Mouse (Mus musculus) forebrain, embryonic 13.5 days (tissue): ENCODE results near the gene Immp2l. TPM values are rescaled to one million over a fixed set of nuclear protein-coding genes. Genes with fewer than 3 reads are reported as not detected.
"Not testable (repeated sequence)": the region's sequence is repeated elsewhere in the genome, so short reads cannot be mapped to it uniquely, and the experiment has no call there.

ENCODE experiments used
- ATAC-seq: fragments of 200-750 bp; cut with Nextera tagmentation; 2 replicates; pipeline ENCODE4 v1.8.0; 2017
- H3K27ac ChIP-seq: fragments of 300-500 bp; sonication (generic); 2 replicates; pipeline ENCODE4 v1.5.1; 2015; ENCODE audit warnings: inconsistent platforms, mild to moderate bottlenecking, moderate library complexity
- H3K27me3 ChIP-seq: fragments of 300-500 bp; sonication (generic); 2 replicates; pipeline ENCODE4 v1.6.1; 2015; ENCODE audit warnings: mild to moderate bottlenecking, inconsistent platforms
- H3K36me3 ChIP-seq: fragments of 300-500 bp; sonication (generic); 2 replicates; pipeline ENCODE4 v1.6.1; 2015; ENCODE audit warnings: mild to moderate bottlenecking, inconsistent platforms; ENCODE audit not compliant: poor library complexity, severe bottlenecking
- H3K4me1 ChIP-seq: fragments of 300-500 bp; sonication (generic); 2 replicates; pipeline ENCODE4 v1.6.1; 2015; ENCODE audit warnings: inconsistent platforms
- H3K4me2 ChIP-seq: fragments of 300-500 bp; sonication (generic); 2 replicates; pipeline ENCODE4 v1.6.1; 2015; ENCODE audit warnings: inconsistent platforms, mild to moderate bottlenecking, moderate library complexity
- H3K4me3 ChIP-seq: fragments of 300-500 bp; sonication (generic); 2 replicates; pipeline ENCODE4 v1.5.1; 2015; ENCODE audit warnings: mild to moderate bottlenecking, inconsistent platforms
- H3K9ac ChIP-seq: fragments of 300-500 bp; sonication (generic); 2 replicates; pipeline ENCODE4 v1.6.1; 2015; ENCODE audit warnings: mild to moderate bottlenecking, inconsistent platforms
- H3K9me3 ChIP-seq: fragments of 300-500 bp; sonication (generic); replicated peaks from 2 replicates; pipeline ENCODE4 v1.6.1; 2016; ENCODE audit warnings: inconsistent platforms
- WGBS: fragments of 180-500 bp; shearing (Covaris S2); methylation state at CpG from one replicate; pipeline ENCODE4 v1.1.7; 2015; 5-methylcytosine and 5-hydroxymethylcytosine counted together
- polyA plus RNA-seq: library from polyadenylated mRNA; unstranded; fragments of >200 nt; fragmentation: Nextera tagmentation; extraction: Ambion mirVana; gene quantifications from 2 replicates; pipeline ENCODE4 v1.2.1, GENCODE M21; 2015

Immp2l gene
- polyA plus RNA-seq, 1 experiment from 2014 or later, result 5.3 TPM

DNA sequence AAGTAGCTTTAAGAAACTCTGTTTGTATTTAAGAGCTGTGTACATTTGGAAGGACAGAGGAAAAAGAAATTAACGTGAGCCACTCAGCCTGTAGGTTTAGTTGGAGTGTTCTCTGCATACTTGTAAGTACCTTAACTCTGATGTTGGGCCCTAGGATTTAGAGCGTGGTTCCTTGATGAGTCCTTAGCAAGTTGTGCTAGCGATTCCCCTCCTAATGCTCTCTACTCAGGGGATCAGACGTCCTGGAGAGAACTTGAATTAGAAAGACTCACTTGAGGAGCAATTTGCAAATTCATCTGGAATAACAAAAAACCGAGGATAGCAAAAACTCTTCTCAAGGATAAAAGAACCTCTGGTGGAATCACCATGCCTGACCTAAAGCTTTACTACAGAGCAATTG is 835.8 kb downstream of the Immp2l start:
- 42% methylated on average over 5 of the region's 5 CpGs for WGBS
- not testable (repeated sequence) for H3K27me3 ChIP-seq, H3K27ac ChIP-seq, H3K9ac ChIP-seq, H3K4me2 ChIP-seq, H3K4me3 ChIP-seq, H3K4me1 ChIP-seq, H3K36me3 ChIP-seq, ATAC-seq, H3K9me3 ChIP-seq

DNA sequence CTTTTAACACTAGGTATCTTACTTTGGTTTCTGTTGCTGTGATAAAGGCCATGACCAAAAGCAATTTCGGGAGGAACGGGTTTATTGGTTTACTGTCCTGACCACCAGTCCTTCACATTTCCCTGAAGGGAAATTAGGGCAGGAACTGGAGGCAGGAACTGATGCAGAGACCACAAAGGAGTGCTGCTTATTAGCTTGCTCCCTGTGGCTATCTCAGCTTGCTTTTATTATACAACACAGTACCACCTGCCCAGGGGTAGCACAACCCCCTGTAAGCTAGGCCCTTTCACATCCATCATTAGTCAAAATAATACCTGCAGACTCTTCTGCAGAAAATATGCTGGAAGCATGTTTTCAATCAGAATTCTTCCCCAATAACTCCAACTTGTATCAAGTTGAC is 844.4 kb downstream of the Immp2l start:
- Histone ChIP-seq H3K4me3 (no peak overlapping the region), H3K4me2 (no peak overlapping the region), H3K36me3 (0 out of 2 replicates have a peak, but pooled peaks cover 3% of the 10 kb centered on the region), H3K27me3 (no peaks in the 10 kb centered on the region), H3K9me3 (peaks cover 5% of the 10 kb centered on the region; the same call in 1 of the 2 replicates), H3K27ac (no peak overlapping the region), H3K9ac (no peak overlapping the region), H3K4me1 (no peaks in the 10 kb centered on the region)
- ATAC-seq, result peak; percentile 41; the same call in 1 of the 2 replicates
- 90% methylated on average over 2 of the region's 2 CpGs for WGBS

DNA sequence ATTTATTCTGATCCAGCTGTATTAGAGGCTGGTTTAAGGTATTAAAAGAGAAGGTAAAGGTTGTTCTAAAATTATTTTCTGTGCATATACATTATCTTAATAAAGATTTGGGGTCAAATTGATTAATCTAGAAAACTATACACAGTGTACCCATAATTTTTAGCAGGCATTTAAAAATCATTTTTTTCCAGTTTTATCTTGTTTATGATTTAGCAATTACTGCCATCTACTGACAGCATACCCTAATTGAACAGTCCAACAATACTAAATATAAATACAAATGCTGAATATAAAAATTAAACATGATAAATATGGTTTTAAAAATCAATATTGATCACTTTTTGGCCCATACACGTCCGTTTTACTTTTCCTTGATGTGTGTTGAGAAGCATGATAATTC is 850.1 kb downstream of the Immp2l start:
- no peak overlapping the region for H3K4me2 ChIP-seq
- H3K9ac ChIP-seq, result no peak overlapping the region
- H3K4me1 ChIP-seq, result no peaks in the 10 kb centered on the region
- H3K4me3 ChIP-seq, result no peak overlapping the region
- H3K27me3 ChIP-seq, result no peaks in the 10 kb centered on the region
- no peak for ATAC-seq
- no peaks in the 10 kb centered on the region for H3K9me3 ChIP-seq
- no peaks in the 10 kb centered on the region for H3K36me3 ChIP-seq
- H3K27ac ChIP-seq, result no peak overlapping the region
- 89% methylated on average over 2 of the region's 2 CpGs for WGBS

DNA sequence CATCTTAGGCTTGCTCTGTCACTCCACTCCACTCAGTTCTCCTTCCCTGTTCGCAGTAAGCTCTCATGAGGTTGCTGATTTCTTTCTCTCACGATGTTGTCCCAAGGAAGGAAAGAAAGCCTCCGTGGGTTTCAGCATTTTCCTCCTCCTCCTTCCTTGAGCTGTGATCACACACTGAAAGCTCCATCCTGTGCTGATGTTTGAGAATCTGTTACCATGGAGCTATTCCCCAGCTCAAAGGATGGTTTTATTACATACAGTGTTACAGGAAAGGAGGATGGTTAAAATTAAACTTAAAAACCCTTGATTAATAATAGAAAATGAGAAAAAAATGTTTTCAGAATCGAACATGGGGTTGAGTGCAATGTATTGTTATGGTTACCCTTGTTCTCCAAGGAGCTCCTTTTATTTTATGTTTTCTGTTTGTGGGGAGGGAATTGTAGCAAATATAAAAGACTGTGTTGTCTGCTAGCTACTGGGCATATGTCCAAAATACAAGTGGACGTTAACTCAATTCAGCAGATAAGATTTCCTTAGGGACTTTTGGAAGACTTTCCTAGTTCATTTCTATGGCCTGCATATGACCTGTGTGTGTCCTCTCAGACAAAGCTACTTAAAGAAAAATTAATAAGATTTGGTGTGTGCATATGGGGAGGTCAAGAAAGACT is 853.5 kb downstream of the Immp2l start:
- H3K4me1 ChIP-seq, result no peaks in the 10 kb centered on the region
- no peak overlapping the region for H3K9ac ChIP-seq
- 59% methylated on average over 5 of the region's 5 CpGs for WGBS
- H3K27me3 ChIP-seq, result no peaks in the 10 kb centered on the region
- H3K27ac ChIP-seq, result no peak overlapping the region
- H3K4me2 ChIP-seq, result no peak overlapping the region
- H3K36me3 ChIP-seq, result no peaks in the 10 kb centered on the region
- ATAC-seq, result no peak
- no peak overlapping the region for H3K4me3 ChIP-seq
- no peaks in the 10 kb centered on the region for H3K9me3 ChIP-seq

DNA sequence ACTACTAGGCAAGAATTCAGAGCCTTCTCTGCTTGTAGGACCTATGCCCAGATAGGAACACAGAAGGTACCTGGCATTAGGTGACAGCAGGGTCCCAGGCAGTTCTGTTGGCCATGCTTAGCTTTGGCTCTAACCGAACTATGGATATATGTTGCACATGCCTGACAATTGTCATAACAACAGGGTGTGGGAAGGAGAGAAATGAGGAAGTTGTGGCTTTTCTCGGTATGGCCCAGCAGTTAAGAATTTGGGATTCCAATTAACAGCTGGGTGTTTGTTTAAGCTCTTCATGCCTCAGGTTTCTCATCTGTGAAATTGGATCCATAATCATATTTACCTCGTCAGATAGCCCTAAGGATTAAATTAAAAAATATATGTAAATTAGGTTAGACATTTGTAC is 854.6 kb downstream of the Immp2l start:
- no peaks in the 10 kb centered on the region for H3K4me1 ChIP-seq
- WGBS, result 85% methylated on average over 3 of the region's 3 CpGs
- ATAC-seq, result no peak

DNA sequence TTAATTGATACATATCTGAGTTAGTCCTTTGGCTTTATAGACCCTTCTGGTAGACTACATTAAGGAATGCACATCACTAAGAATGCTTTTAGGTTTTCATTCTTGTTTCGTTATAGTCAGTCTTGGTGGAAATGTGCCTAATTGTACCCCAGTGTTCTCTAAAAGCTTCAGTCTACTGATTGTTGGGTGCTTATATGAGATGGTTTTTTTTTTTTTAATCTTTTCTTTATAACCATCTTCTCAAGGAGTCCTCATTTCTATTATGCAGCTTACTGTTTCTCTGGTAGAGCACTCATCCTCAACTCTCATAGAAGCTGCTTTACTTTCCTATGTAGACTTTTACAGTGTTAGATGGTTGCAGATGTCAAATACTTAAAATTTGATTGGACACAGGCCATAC is 855.1 kb downstream of the Immp2l start:
- 88% methylated on average over 1 of the region's 1 CpGs for WGBS
- Histone ChIP-seq H3K4me1 (no peaks in the 10 kb centered on the region), H3K27me3 (no peaks in the 10 kb centered on the region), H3K4me3 (no peak overlapping the region), H3K9ac (no peak overlapping the region), H3K36me3 (no peaks in the 10 kb centered on the region), H3K27ac (no peak overlapping the region), H3K4me2 (no peak overlapping the region), H3K9me3 (no peaks in the 10 kb centered on the region)
- ATAC-seq, result no peak

More for the DNA sequence above, 854.6 kb downstream of the Immp2l start:
- no peak overlapping the region for H3K9ac ChIP-seq
- no peaks in the 10 kb centered on the region for H3K9me3 ChIP-seq
- no peak overlapping the region for H3K27ac ChIP-seq
- H3K4me2 ChIP-seq, result no peak overlapping the region
- H3K27me3 ChIP-seq, result no peaks in the 10 kb centered on the region
- no peaks in the 10 kb centered on the region for H3K36me3 ChIP-seq
- no peak overlapping the region for H3K4me3 ChIP-seq

DNA sequence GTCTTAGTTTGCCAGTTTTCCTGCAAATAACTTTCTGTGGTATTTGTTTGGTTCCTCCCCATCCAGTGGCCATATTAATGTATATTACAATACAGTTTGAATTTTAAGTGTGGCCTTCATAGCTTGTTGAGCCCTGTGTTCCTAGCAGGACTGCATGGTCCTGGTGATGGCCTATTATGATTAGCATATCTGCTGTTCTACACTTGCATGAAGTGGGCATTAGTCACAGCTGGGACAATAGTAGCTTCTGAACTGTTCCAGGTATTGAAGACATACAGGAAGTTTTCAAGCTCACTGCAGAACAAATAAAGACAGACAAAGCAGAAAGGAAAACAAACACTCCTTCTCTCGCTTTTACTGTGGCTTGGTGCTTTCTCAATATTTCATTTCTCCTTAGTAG is 855.5 kb downstream of the Immp2l start:
- H3K4me1 ChIP-seq, result no peaks in the 10 kb centered on the region
- no peaks in the 10 kb centered on the region for H3K9me3 ChIP-seq
- no peaks in the 10 kb centered on the region for H3K27me3 ChIP-seq
- no peak overlapping the region for H3K4me2 ChIP-seq
- no peaks in the 10 kb centered on the region for H3K36me3 ChIP-seq
- H3K4me3 ChIP-seq, result no peak overlapping the region
- no peak for ATAC-seq
- 86% methylated on average over 1 of the region's 1 CpGs for WGBS
- H3K9ac ChIP-seq, result no peak overlapping the region
- no peak overlapping the region for H3K27ac ChIP-seq

DNA sequence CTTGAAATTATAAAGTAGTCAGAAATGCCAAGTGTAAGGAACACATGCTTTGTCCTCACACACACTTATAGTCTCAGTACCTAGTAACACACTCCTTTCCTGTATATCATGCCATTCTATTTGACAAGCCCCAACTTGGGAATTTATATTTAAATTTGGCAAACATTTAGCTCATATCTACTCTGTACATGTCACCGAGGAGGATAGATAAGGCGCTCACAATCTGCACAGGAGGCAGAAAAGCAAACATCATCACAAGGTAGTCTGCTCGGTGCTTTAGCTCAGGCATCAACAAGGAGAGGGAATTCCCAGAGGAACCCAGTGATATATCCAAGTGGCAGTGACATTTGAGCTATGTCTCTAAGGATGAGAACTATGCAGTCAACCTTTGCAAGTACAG is 856.9 kb downstream of the Immp2l start:
- no peaks in the 10 kb centered on the region for H3K36me3 ChIP-seq
- no peak overlapping the region for H3K4me3 ChIP-seq
- no peak for ATAC-seq
- WGBS, result 95% methylated on average over 3 of the region's 3 CpGs
- no peak overlapping the region for H3K4me2 ChIP-seq
- no peaks in the 10 kb centered on the region for H3K27me3 ChIP-seq
- no peak overlapping the region for H3K27ac ChIP-seq
- H3K4me1 ChIP-seq, result no peaks in the 10 kb centered on the region
- no peak overlapping the region for H3K9ac ChIP-seq
- H3K9me3 ChIP-seq, result no peaks in the 10 kb centered on the region

DNA sequence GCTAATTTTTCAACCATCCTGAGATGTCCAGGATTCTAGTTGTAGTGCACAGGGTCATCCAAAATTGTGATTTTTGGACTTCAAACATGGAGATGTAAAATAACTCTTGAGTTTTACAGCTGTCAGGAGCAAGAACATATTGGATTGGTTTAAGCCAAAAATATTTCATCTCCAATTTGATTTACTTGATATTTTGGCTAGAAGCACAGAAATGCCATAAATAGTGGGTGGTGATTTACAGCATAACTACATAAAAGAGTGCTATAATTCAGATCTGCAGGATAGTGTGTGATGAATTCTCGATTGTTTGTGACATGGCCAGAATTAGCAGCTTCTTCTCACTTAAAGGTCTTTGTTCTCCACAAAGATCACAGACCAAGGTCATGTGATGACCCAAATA is 884.1 kb downstream of the Immp2l start:
- Histone ChIP-seq H3K36me3 (no peaks in the 10 kb centered on the region), H3K27ac (no peak overlapping the region), H3K4me1 (no peaks in the 10 kb centered on the region), H3K9me3 (no peaks in the 10 kb centered on the region), H3K9ac (no peak overlapping the region), H3K4me2 (no peak overlapping the region), H3K27me3 (no peaks in the 10 kb centered on the region), H3K4me3 (no peak overlapping the region)
- 76% methylated on average over 1 of the region's 1 CpGs for WGBS
- no peak for ATAC-seq

DNA sequence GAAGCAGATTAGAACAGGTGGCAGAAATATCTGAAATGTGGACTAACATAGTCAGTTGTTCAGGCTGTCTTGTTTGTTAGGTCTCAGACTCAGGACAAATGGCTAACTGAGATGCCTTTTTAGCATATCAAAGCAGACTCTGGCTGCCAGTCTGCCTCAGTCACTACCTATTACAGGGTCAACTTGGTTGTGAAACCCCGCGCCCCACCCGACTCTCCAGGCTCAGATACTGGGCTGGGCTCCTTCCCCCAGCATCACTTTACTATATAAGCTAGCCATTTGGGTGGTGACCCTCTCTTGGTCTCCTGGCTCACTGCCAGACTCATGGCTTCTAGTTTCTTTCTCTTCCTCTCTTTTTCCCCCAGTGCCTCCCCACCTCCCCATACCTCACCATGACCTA is 887.7 kb downstream of the Immp2l start:
- no peaks in the 10 kb centered on the region for H3K9me3 ChIP-seq
- H3K4me1 ChIP-seq, result no peaks in the 10 kb centered on the region
- H3K27ac ChIP-seq, result no peak overlapping the region
- WGBS, result 80% methylated on average over 3 of the region's 3 CpGs
- no peaks in the 10 kb centered on the region for H3K27me3 ChIP-seq
- no peak overlapping the region for H3K4me2 ChIP-seq
- H3K9ac ChIP-seq, result no peak overlapping the region
- no peaks in the 10 kb centered on the region for H3K36me3 ChIP-seq
- no peak for ATAC-seq
- no peak overlapping the region for H3K4me3 ChIP-seq

DNA sequence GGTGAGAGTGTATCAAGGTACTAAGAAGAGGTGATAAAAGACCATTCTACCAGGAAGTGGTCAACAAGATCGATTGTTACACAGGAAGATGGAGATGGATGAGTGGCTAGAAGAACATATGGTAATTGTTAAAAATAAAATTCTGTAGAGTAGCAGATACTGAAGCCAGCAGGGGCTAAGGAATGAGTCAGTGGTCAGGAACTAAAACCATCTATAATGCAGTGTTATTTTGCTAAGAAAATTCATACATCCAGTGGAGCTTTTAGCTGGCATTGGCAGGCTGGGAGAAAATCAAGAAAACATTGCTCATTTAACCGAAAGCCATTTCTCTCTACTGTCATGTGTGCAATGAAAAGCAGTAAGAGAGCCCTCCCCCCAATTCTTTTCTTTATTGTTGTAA is 913.9 kb downstream of the Immp2l start:
- no peak overlapping the region for H3K4me2 ChIP-seq
- no peaks in the 10 kb centered on the region for H3K36me3 ChIP-seq
- 0 out of 2 replicates have a peak, but pooled peaks cover 6% of the 10 kb centered on the region for H3K4me1 ChIP-seq
- no peak for ATAC-seq
- H3K9me3 ChIP-seq, result no peaks in the 10 kb centered on the region
- H3K4me3 ChIP-seq, result no peak overlapping the region
- no peak overlapping the region for H3K27ac ChIP-seq
- H3K9ac ChIP-seq, result no peak overlapping the region
- H3K27me3 ChIP-seq, result no peaks in the 10 kb centered on the region
- WGBS, result 86% methylated on average over 2 of the region's 2 CpGs

DNA sequence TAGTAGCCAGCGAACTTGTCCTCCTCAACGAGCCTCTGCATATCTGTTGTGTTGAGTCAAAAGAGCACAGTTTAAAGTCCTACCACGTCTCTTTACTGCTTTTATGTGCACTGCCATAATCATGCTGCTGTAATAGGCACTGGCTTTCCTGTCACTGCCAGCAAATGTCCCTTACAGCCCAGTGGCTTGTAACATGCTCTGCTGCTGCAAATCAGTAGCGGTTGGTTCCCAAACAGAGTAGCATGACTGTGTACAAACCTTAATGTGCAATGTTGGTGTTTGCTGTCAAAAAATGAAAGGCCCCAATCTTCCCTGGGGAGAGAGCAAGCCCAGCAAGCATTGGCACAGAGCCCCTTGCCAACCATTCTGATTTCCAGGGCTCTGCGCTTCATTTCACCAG is 918.0 kb downstream of the Immp2l start:
- Histone ChIP-seq H3K9ac (no peak overlapping the region), H3K4me1 (peaks cover 11% of the 10 kb centered on the region; the same call in 1 of the 2 replicates), H3K4me2 (no peak overlapping the region), H3K27ac (no peak overlapping the region), H3K4me3 (no peak overlapping the region), H3K27me3 (no peaks in the 10 kb centered on the region), H3K9me3 (no peaks in the 10 kb centered on the region), H3K36me3 (no peaks in the 10 kb centered on the region)
- peak; percentile 57; the same call in 1 of the 2 replicates for ATAC-seq
- WGBS, result 72% methylated on average over 5 of the region's 5 CpGs

DNA sequence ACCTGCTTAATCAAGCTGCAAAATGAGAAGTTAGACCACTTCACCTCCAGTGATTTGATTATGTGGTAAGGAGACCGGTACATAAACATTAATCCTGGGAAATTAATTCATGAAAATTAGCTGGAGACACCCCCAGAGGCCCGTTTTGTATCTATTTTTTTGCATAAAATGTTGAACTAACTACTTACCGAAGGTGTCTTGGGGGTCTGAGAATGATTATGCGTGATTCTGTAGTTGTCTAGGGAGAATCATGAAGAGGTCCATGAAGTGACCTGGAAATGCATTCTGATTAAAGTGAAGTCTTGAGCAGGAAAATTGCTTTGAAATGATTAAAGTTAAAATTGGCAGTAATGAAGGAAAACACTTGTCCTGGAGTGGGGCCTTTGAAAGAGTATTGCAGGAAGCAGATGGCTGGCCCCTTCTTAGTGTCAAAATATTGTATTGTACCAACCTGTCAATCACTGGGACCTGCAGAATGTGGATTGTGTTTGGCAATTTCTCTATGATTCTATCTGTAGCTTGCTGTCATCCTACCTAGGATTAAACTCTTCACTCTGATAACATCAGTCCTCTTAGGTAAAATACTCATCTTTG is 920.3 kb downstream of the Immp2l start:
- no peaks in the 10 kb centered on the region for H3K9me3 ChIP-seq
- no peak overlapping the region for H3K9ac ChIP-seq
- H3K4me2 ChIP-seq, result no peak overlapping the region
- no peak overlapping the region for H3K4me3 ChIP-seq
- no peaks in the 10 kb centered on the region for H3K27me3 ChIP-seq
- H3K4me1 ChIP-seq, result peaks cover 11% of the 10 kb centered on the region; the same call in 1 of the 2 replicates
- no peak overlapping the region for H3K27ac ChIP-seq
- no peaks in the 10 kb centered on the region for H3K36me3 ChIP-seq
- 58% methylated on average over 4 of the region's 4 CpGs for WGBS
- ATAC-seq, result peak; percentile 83
